16 mouse cellular contexts compared by ENCODE assay signal in genomic region chr11:5101641-5102040, GRCm38 (mm10). TPM values are rescaled to one million over a fixed set of nuclear protein-coding genes. Genes with fewer than 3 reads are reported as not detected.
DNase-seq lines count a peak whose midpoint lies in the region; ATAC-seq and TF ChIP-seq lines count a peak whose summit lies in the region.
"Had no signal": no experiment of that assay in that cellular context is flagged by ENCODE, and none has a peak within 500 bp of the region (broad histone marks: within the 10 kb centered on the region; RNA-seq: fewer than 3 reads in every experiment).

No protein-coding gene starts in this region.

- no peak for TF ChIP-seq CTCF in forebrain, postnatal 0 days (IDR thresholded peaks at IDR 0.05; ENCODE audit: low read depth)
- TF ChIP-seq CTCF in hindbrain, postnatal 0 days (IDR thresholded peaks at IDR 0.05; ENCODE audit: low read depth): no peak
- no peak for TF ChIP-seq CTCF in stomach, postnatal 0 days (IDR thresholded peaks at IDR 0.05; ENCODE audit: low read depth)
- no peak for TF ChIP-seq CTCF in midbrain, postnatal 0 days (IDR thresholded peaks at IDR 0.05)

- no peaks in the 10 kb centered on the region for H3K36me3 ChIP-seq in forebrain, embryonic 11.5 days (ENCODE audit: control insufficient read depth, insufficient read depth, low read length)
- H3K36me3 ChIP-seq in forebrain, postnatal 0 days (ENCODE audit: insufficient read depth): no peaks in the 10 kb centered on the region; the same call in 1 of the 2 replicates
- peaks cover 3% of the 10 kb centered on the region; the same call in 1 of the 2 replicates for H3K36me3 ChIP-seq in hindbrain, embryonic 15.5 days
- H3K36me3 ChIP-seq in hindbrain, postnatal 0 days (ENCODE audit: insufficient read depth, low read length): peaks cover 12% of the 10 kb centered on the region; the same call in 1 of the 2 replicates
- no peaks in the 10 kb centered on the region for H3K36me3 ChIP-seq in stomach, embryonic 16.5 days (ENCODE audit: control insufficient read depth, insufficient read depth, low read length)
- H3K36me3 ChIP-seq in stomach, postnatal 0 days (ENCODE audit: control insufficient read depth, insufficient read depth, low read length): no peaks in the 10 kb centered on the region
- H3K36me3 ChIP-seq in neural tube, embryonic 15.5 days: peaks cover 15% of the 10 kb centered on the region; the same call in 1 of the 2 replicates
- H3K36me3 ChIP-seq in midbrain, postnatal 0 days (ENCODE audit: insufficient read depth, low read length): peaks cover 24% of the 10 kb centered on the region

- no peaks in the 10 kb centered on the region; the same call in 1 of the 2 replicates for H3K4me1 ChIP-seq in forebrain, embryonic 11.5 days (replicated peaks; ENCODE audit: control insufficient read depth, insufficient read depth, low read length)
- peaks cover 13% of the 10 kb centered on the region; the same call in 1 of the 2 replicates for H3K4me1 ChIP-seq in forebrain, postnatal 0 days (ENCODE audit: insufficient read depth)
- peaks cover 30% of the 10 kb centered on the region for H3K4me1 ChIP-seq in hindbrain, embryonic 15.5 days (replicated peaks)
- peaks cover 13% of the 10 kb centered on the region for H3K4me1 ChIP-seq in hindbrain, postnatal 0 days (ENCODE audit: insufficient read depth, low read length)
- peaks cover 25% of the 10 kb centered on the region for H3K4me1 ChIP-seq in stomach, embryonic 16.5 days (ENCODE audit: control insufficient read depth, insufficient read depth, low read length)
- no peaks in the 10 kb centered on the region; the same call in 1 of the 2 replicates for H3K4me1 ChIP-seq in stomach, postnatal 0 days (replicated peaks; ENCODE audit: control insufficient read depth, insufficient read depth)
- peaks cover 33% of the 10 kb centered on the region for H3K4me1 ChIP-seq in neural tube, embryonic 15.5 days
- peaks cover 13% of the 10 kb centered on the region; the same call in 1 of the 2 replicates for H3K4me1 ChIP-seq in midbrain, postnatal 0 days (ENCODE audit: insufficient read depth, low read length)

- no peaks in the 10 kb centered on the region for H3K27me3 ChIP-seq in forebrain, embryonic 11.5 days (ENCODE audit: control insufficient read depth, insufficient read depth, low read length)
- no peaks in the 10 kb centered on the region for H3K27me3 ChIP-seq in forebrain, postnatal 0 days (ENCODE audit: insufficient read depth, low read length)
- no peaks in the 10 kb centered on the region for H3K27me3 ChIP-seq in hindbrain, embryonic 15.5 days
- no peaks in the 10 kb centered on the region for H3K27me3 ChIP-seq in hindbrain, postnatal 0 days (ENCODE audit: insufficient read depth, low read length)
- H3K27me3 ChIP-seq in stomach, embryonic 16.5 days (ENCODE audit: control insufficient read depth, insufficient read depth, low read length): no peaks in the 10 kb centered on the region
- H3K27me3 ChIP-seq in stomach, postnatal 0 days (ENCODE audit: control insufficient read depth, insufficient read depth, low read length): no peaks in the 10 kb centered on the region
- H3K27me3 ChIP-seq in neural tube, embryonic 15.5 days (replicated peaks): no peaks in the 10 kb centered on the region
- no peaks in the 10 kb centered on the region for H3K27me3 ChIP-seq in midbrain, postnatal 0 days (ENCODE audit: insufficient read depth, low read length)
- H3K27me3 ChIP-seq: embryonic facial prominence, embryonic 15.5 days; liver, embryonic 15.5 days had no signal

- no peak overlapping the region for H3K4me2 ChIP-seq in forebrain, embryonic 11.5 days (ENCODE audit: low read depth, low read length, severe bottlenecking)
- no peak overlapping the region for H3K4me2 ChIP-seq in forebrain, postnatal 0 days (ENCODE audit: low read depth)
- H3K4me2 ChIP-seq in hindbrain, embryonic 15.5 days: 0 out of 2 replicates have a peak overlapping the region, but pooled peaks have one; percentile 86
- H3K4me2 ChIP-seq in hindbrain, postnatal 0 days (ENCODE audit: low read depth, low read length): no peak overlapping the region; the same call in 1 of the 2 replicates
- H3K4me2 ChIP-seq in stomach, embryonic 16.5 days (ENCODE audit: low read depth, low read length): no peak overlapping the region
- H3K4me2 ChIP-seq in stomach, postnatal 0 days (replicated peaks; ENCODE audit: low read depth): no peak overlapping the region
- peak overlapping the region; percentile 72 for H3K4me2 ChIP-seq in neural tube, embryonic 15.5 days
- no peak overlapping the region for H3K4me2 ChIP-seq in midbrain, postnatal 0 days (ENCODE audit: low read depth, low read length, poor library complexity, severe bottlenecking)

- no peaks in the 10 kb centered on the region for H3K9me3 ChIP-seq in forebrain, embryonic 11.5 days (ENCODE audit: control insufficient read depth, low read length)
- H3K9me3 ChIP-seq in forebrain, postnatal 0 days (ENCODE audit: low read length): no peaks in the 10 kb centered on the region
- H3K9me3 ChIP-seq in hindbrain, embryonic 15.5 days: no peaks in the 10 kb centered on the region
- H3K9me3 ChIP-seq in hindbrain, postnatal 0 days (ENCODE audit: low read length): no peaks in the 10 kb centered on the region
- no peaks in the 10 kb centered on the region for H3K9me3 ChIP-seq in stomach, embryonic 16.5 days (replicated peaks; ENCODE audit: control insufficient read depth, low read length)
- H3K9me3 ChIP-seq in stomach, postnatal 0 days (ENCODE audit: control insufficient read depth, low read length): no peaks in the 10 kb centered on the region
- H3K9me3 ChIP-seq in neural tube, embryonic 15.5 days (replicated peaks): no peaks in the 10 kb centered on the region
- H3K9me3 ChIP-seq in midbrain, postnatal 0 days (ENCODE audit: low read length): no peaks in the 10 kb centered on the region
- H3K9me3 ChIP-seq: embryonic facial prominence, embryonic 15.5 days; liver, embryonic 15.5 days had no signal

- no peak overlapping the region for H3K27ac ChIP-seq in forebrain, embryonic 11.5 days (ENCODE audit: low read depth, low read length)
- H3K27ac ChIP-seq in forebrain, postnatal 0 days (ENCODE audit: low read depth, low read length): no peak overlapping the region
- H3K27ac ChIP-seq in hindbrain, embryonic 15.5 days (replicated peaks): no peak overlapping the region
- no peak overlapping the region for H3K27ac ChIP-seq in hindbrain, postnatal 0 days
- no peak overlapping the region for H3K27ac ChIP-seq in stomach, embryonic 16.5 days (ENCODE audit: low read length)
- H3K27ac ChIP-seq in stomach, postnatal 0 days (replicated peaks): no peak overlapping the region
- H3K27ac ChIP-seq in neural tube, embryonic 15.5 days (replicated peaks): no peak overlapping the region; the same call in 1 of the 2 replicates
- H3K27ac ChIP-seq in midbrain, postnatal 0 days (ENCODE audit: low read depth, low read length): no peak overlapping the region
- H3K27ac ChIP-seq: heart, adult 2 months had no signal

- WGBS in forebrain, embryonic 11.5 days: 84% methylated on average over 6 of the region's 6 CpGs
- 84% methylated on average over 6 of the region's 6 CpGs for WGBS in forebrain, postnatal 0 days
- 80% methylated on average over 6 of the region's 6 CpGs for WGBS in hindbrain, embryonic 15.5 days
- WGBS in hindbrain, postnatal 0 days: 85% methylated on average over 6 of the region's 6 CpGs
- WGBS in stomach, embryonic 16.5 days: 78% methylated on average over 6 of the region's 6 CpGs
- WGBS in stomach, postnatal 0 days: 73% methylated on average over 6 of the region's 6 CpGs
- WGBS in neural tube, embryonic 15.5 days: 76% methylated on average over 6 of the region's 6 CpGs
- 83% methylated on average over 6 of the region's 6 CpGs for WGBS in midbrain, postnatal 0 days

- H3K9ac ChIP-seq in forebrain, embryonic 11.5 days (ENCODE audit: low read length): no peak overlapping the region
- no peak overlapping the region; the same call in 1 of the 2 replicates for H3K9ac ChIP-seq in forebrain, postnatal 0 days
- H3K9ac ChIP-seq in hindbrain, embryonic 15.5 days: no peak overlapping the region
- no peak overlapping the region for H3K9ac ChIP-seq in hindbrain, postnatal 0 days (replicated peaks; ENCODE audit: low read length)
- 0 out of 2 replicates have a peak overlapping the region, but pooled peaks have one; percentile 100 for H3K9ac ChIP-seq in stomach, embryonic 16.5 days (ENCODE audit: low read length)
- no peak overlapping the region for H3K9ac ChIP-seq in stomach, postnatal 0 days (ENCODE audit: low read length)
- no peak overlapping the region for H3K9ac ChIP-seq in neural tube, embryonic 15.5 days (replicated peaks)
- no peak overlapping the region for H3K9ac ChIP-seq in midbrain, postnatal 0 days (replicated peaks; ENCODE audit: low read length, poor library complexity, severe bottlenecking)
- H3K9ac ChIP-seq: embryonic facial prominence, embryonic 15.5 days had no signal

- TF ChIP-seq EP300 in stomach, postnatal 0 days (optimal IDR thresholded peaks at IDR 0.05): no peak

- ATAC-seq in forebrain, embryonic 11.5 days (replicated peaks; ENCODE audit: low FRiP score): no peak
- no peak for ATAC-seq in forebrain, postnatal 0 days
- ATAC-seq in hindbrain, embryonic 15.5 days (ENCODE audit: low FRiP score, low read depth): no peak
- no peak for ATAC-seq in hindbrain, postnatal 0 days
- no peak for ATAC-seq in stomach, embryonic 16.5 days (ENCODE audit: insufficient read depth, low FRiP score)
- ATAC-seq in stomach, postnatal 0 days (ENCODE audit: low FRiP score, low TSS enrichment): no peak
- ATAC-seq in neural tube, embryonic 15.5 days (ENCODE audit: low FRiP score): no peak
- ATAC-seq in midbrain, postnatal 0 days (ENCODE audit: low FRiP score): no peak
- ATAC-seq: midbrain, embryonic 16.5 days had no signal

- DNase-seq in forebrain, embryonic 11.5 days (ENCODE audit: low spot score): peak; percentile 49
- DNase-seq in forebrain, postnatal 0 days: no peak
- DNase-seq in hindbrain, postnatal 0 days (ENCODE audit: low spot score): no peak
- DNase-seq in stomach, postnatal 0 days (ENCODE audit: low spot score): no peak
- DNase-seq in midbrain, postnatal 0 days (ENCODE audit: low spot score): no peak
- DNase-seq: B cell, adult 2 months; heart, adult 2 months; heart, postnatal 14 days; kidney, postnatal 25 days; lung, postnatal 4 days had no signal

- H3K4me3 ChIP-seq in forebrain, embryonic 11.5 days (ENCODE audit: low read depth, low read length): no peak overlapping the region
- no peak overlapping the region for H3K4me3 ChIP-seq in forebrain, postnatal 0 days (ENCODE audit: low read depth, low read length)
- no peak overlapping the region for H3K4me3 ChIP-seq in hindbrain, embryonic 15.5 days
- no peak overlapping the region for H3K4me3 ChIP-seq in hindbrain, postnatal 0 days (ENCODE audit: low read length)
- no peak overlapping the region for H3K4me3 ChIP-seq in stomach, embryonic 16.5 days (replicated peaks; ENCODE audit: low read length)
- no peak overlapping the region for H3K4me3 ChIP-seq in stomach, postnatal 0 days (ENCODE audit: low read depth, low read length)
- no peak overlapping the region for H3K4me3 ChIP-seq in neural tube, embryonic 15.5 days (replicated peaks)
- no peak overlapping the region for H3K4me3 ChIP-seq in midbrain, postnatal 0 days (ENCODE audit: low read depth, low read length)
- H3K4me3 ChIP-seq: heart, adult 2 months had no signal

RNA-seq across cellular contexts. Expression of gene Ewsr1, which starts 2.6 kb away (rescaled TPM):
- 509 and 539 TPM in 2 replicates for polyA plus RNA-seq in forebrain, embryonic 11.5 days (2014; fragmentation: Nextera tagmentation; extraction: Ambion mirVana)
- 271 and 355 TPM in 2 replicates for total RNA-seq in forebrain, postnatal 0 days (2014; rRNA removed)
- polyA plus RNA-seq in forebrain, postnatal 0 days (2015; fragmentation: Nextera tagmentation; extraction: Ambion mirVana): 362 and 390 TPM in 2 replicates
- polyA plus RNA-seq in hindbrain, embryonic 15.5 days (2015; fragmentation: Nextera tagmentation; extraction: Ambion mirVana): 564 and 566 TPM in 2 replicates
- total RNA-seq in hindbrain, postnatal 0 days (2014; rRNA removed): 337 and 384 TPM in 2 replicates
- polyA plus RNA-seq in hindbrain, postnatal 0 days (2015; fragmentation: Nextera tagmentation; extraction: Ambion mirVana): 371 and 412 TPM in 2 replicates
- polyA plus RNA-seq in stomach, embryonic 16.5 days (2015; fragmentation: Nextera tagmentation; extraction: Ambion mirVana): 530 and 537 TPM in 2 replicates
- polyA plus RNA-seq in stomach, postnatal 0 days (2015; fragmentation: Nextera tagmentation; extraction: Ambion mirVana): 231 and 235 TPM in 2 replicates
- 533 and 582 TPM in 2 replicates for polyA plus RNA-seq in neural tube, embryonic 15.5 days (2015; fragmentation: Nextera tagmentation; extraction: Ambion mirVana)
- total RNA-seq in midbrain, postnatal 0 days (2014; rRNA removed): 315 and 338 TPM in 2 replicates
- 353 and 371 TPM in 2 replicates for polyA plus RNA-seq in midbrain, postnatal 0 days (2015; fragmentation: Nextera tagmentation; extraction: Ambion mirVana)

RNA-seq across cellular contexts. Expression of gene Rhbdd3, which starts 2.9 kb away (rescaled TPM):
- 26.5 and 34.4 TPM in 2 replicates for polyA plus RNA-seq in forebrain, embryonic 11.5 days (2014; fragmentation: Nextera tagmentation; extraction: Ambion mirVana)
- total RNA-seq in forebrain, postnatal 0 days (2014; rRNA removed): 31.0 and 34.5 TPM in 2 replicates
- polyA plus RNA-seq in forebrain, postnatal 0 days (2015; fragmentation: Nextera tagmentation; extraction: Ambion mirVana): 33.3 and 36.6 TPM in 2 replicates
- 44.3 and 44.4 TPM in 2 replicates for polyA plus RNA-seq in hindbrain, embryonic 15.5 days (2015; fragmentation: Nextera tagmentation; extraction: Ambion mirVana)
- total RNA-seq in hindbrain, postnatal 0 days (2014; rRNA removed): 48.8 and 54.5 TPM in 2 replicates
- 39.1 and 42.2 TPM in 2 replicates for polyA plus RNA-seq in hindbrain, postnatal 0 days (2015; fragmentation: Nextera tagmentation; extraction: Ambion mirVana)
- 24.8 and 25.2 TPM in 2 replicates for polyA plus RNA-seq in stomach, embryonic 16.5 days (2015; fragmentation: Nextera tagmentation; extraction: Ambion mirVana)
- 19.1 and 19.6 TPM in 2 replicates for polyA plus RNA-seq in stomach, postnatal 0 days (2015; fragmentation: Nextera tagmentation; extraction: Ambion mirVana)
- polyA plus RNA-seq in neural tube, embryonic 15.5 days (2015; fragmentation: Nextera tagmentation; extraction: Ambion mirVana): 40.0 and 41.5 TPM in 2 replicates
- total RNA-seq in midbrain, postnatal 0 days (2014; rRNA removed): 48.0 and 67.1 TPM in 2 replicates
- polyA plus RNA-seq in midbrain, postnatal 0 days (2015; fragmentation: Nextera tagmentation; extraction: Ambion mirVana): 50.4 and 54.6 TPM in 2 replicates

RNA-seq across cellular contexts. Expression of gene Gas2l1, which starts 36.5 kb away (rescaled TPM):
- polyA plus RNA-seq in forebrain, embryonic 11.5 days (2014; fragmentation: Nextera tagmentation; extraction: Ambion mirVana): 36.3 and 39.7 TPM in 2 replicates
- total RNA-seq in forebrain, postnatal 0 days (2014; rRNA removed): 25.9 and 30.7 TPM in 2 replicates
- 18.7 and 23.3 TPM in 2 replicates for polyA plus RNA-seq in forebrain, postnatal 0 days (2015; fragmentation: Nextera tagmentation; extraction: Ambion mirVana)
- 27.0 and 32.2 TPM in 2 replicates for polyA plus RNA-seq in hindbrain, embryonic 15.5 days (2015; fragmentation: Nextera tagmentation; extraction: Ambion mirVana)
- total RNA-seq in hindbrain, postnatal 0 days (2014; rRNA removed): 38.1 and 40.2 TPM in 2 replicates
- 16.3 and 17.3 TPM in 2 replicates for polyA plus RNA-seq in hindbrain, postnatal 0 days (2015; fragmentation: Nextera tagmentation; extraction: Ambion mirVana)
- 11.0 and 14.1 TPM in 2 replicates for polyA plus RNA-seq in stomach, embryonic 16.5 days (2015; fragmentation: Nextera tagmentation; extraction: Ambion mirVana)
- 21.4 and 24.8 TPM in 2 replicates for polyA plus RNA-seq in stomach, postnatal 0 days (2015; fragmentation: Nextera tagmentation; extraction: Ambion mirVana)
- polyA plus RNA-seq in neural tube, embryonic 15.5 days (2015; fragmentation: Nextera tagmentation; extraction: Ambion mirVana): 25.9 and 26.0 TPM in 2 replicates
- total RNA-seq in midbrain, postnatal 0 days (2014; rRNA removed): 33.8 and 43.8 TPM in 2 replicates
- polyA plus RNA-seq in midbrain, postnatal 0 days (2015; fragmentation: Nextera tagmentation; extraction: Ambion mirVana): 17.6 and 18.5 TPM in 2 replicates

RNA-seq across cellular contexts. Expression of gene Rasl10a, which starts 43.7 kb away (rescaled TPM):
- 0.23 and 0.99 TPM in 2 replicates for polyA plus RNA-seq in forebrain, embryonic 11.5 days (2014; fragmentation: Nextera tagmentation; extraction: Ambion mirVana)
- 2.3 and 6.8 TPM in 2 replicates for total RNA-seq in forebrain, postnatal 0 days (2014; rRNA removed)
- 4.5 and 5.3 TPM in 2 replicates for polyA plus RNA-seq in forebrain, postnatal 0 days (2015; fragmentation: Nextera tagmentation; extraction: Ambion mirVana)
- 1.1 and 1.6 TPM in 2 replicates for polyA plus RNA-seq in hindbrain, embryonic 15.5 days (2015; fragmentation: Nextera tagmentation; extraction: Ambion mirVana)
- total RNA-seq in hindbrain, postnatal 0 days (2014; rRNA removed): 4.7 and 4.8 TPM in 2 replicates
- 4.5 and 4.7 TPM in 2 replicates for polyA plus RNA-seq in hindbrain, postnatal 0 days (2015; fragmentation: Nextera tagmentation; extraction: Ambion mirVana)
- polyA plus RNA-seq in stomach, embryonic 16.5 days (2015; fragmentation: Nextera tagmentation; extraction: Ambion mirVana): 0.49 and 1.8 TPM in 2 replicates
- 1.6 and 1.9 TPM in 2 replicates for polyA plus RNA-seq in stomach, postnatal 0 days (2015; fragmentation: Nextera tagmentation; extraction: Ambion mirVana)
- polyA plus RNA-seq in neural tube, embryonic 15.5 days (2015; fragmentation: Nextera tagmentation; extraction: Ambion mirVana): 2.8 and 2.9 TPM in 2 replicates
- 3.1 and 6.2 TPM in 2 replicates for total RNA-seq in midbrain, postnatal 0 days (2014; rRNA removed)
- 3.6 and 4.6 TPM in 2 replicates for polyA plus RNA-seq in midbrain, postnatal 0 days (2015; fragmentation: Nextera tagmentation; extraction: Ambion mirVana)

RNA-seq across cellular contexts. Expression of gene Emid1, which starts 50.4 kb away (rescaled TPM):
- 22.2 TPM in 2 replicates for polyA plus RNA-seq in forebrain, embryonic 11.5 days (2014; fragmentation: Nextera tagmentation; extraction: Ambion mirVana)
- total RNA-seq in forebrain, postnatal 0 days (2014; rRNA removed): 16.4 and 22.8 TPM in 2 replicates
- 28.5 and 34.2 TPM in 2 replicates for polyA plus RNA-seq in forebrain, postnatal 0 days (2015; fragmentation: Nextera tagmentation; extraction: Ambion mirVana)
- polyA plus RNA-seq in hindbrain, embryonic 15.5 days (2015; fragmentation: Nextera tagmentation; extraction: Ambion mirVana): 16.0 and 17.1 TPM in 2 replicates
- total RNA-seq in hindbrain, postnatal 0 days (2014; rRNA removed): 15.0 and 15.7 TPM in 2 replicates
- 22.7 and 24.2 TPM in 2 replicates for polyA plus RNA-seq in hindbrain, postnatal 0 days (2015; fragmentation: Nextera tagmentation; extraction: Ambion mirVana)
- polyA plus RNA-seq in stomach, embryonic 16.5 days (2015; fragmentation: Nextera tagmentation; extraction: Ambion mirVana): 59.1 and 60.4 TPM in 2 replicates
- polyA plus RNA-seq in stomach, postnatal 0 days (2015; fragmentation: Nextera tagmentation; extraction: Ambion mirVana): 48.7 and 51.3 TPM in 2 replicates
- polyA plus RNA-seq in neural tube, embryonic 15.5 days (2015; fragmentation: Nextera tagmentation; extraction: Ambion mirVana): 20.1 and 30.6 TPM in 2 replicates
- total RNA-seq in midbrain, postnatal 0 days (2014; rRNA removed): 4.8 and 10.8 TPM in 2 replicates
- polyA plus RNA-seq in midbrain, postnatal 0 days (2015; fragmentation: Nextera tagmentation; extraction: Ambion mirVana): 14.5 and 16.9 TPM in 2 replicates

Comparison
In these comparisons a context has a peak if more than half of its experiments do, and no peak if none do; other contexts are left out.
1. H3K4me2 ChIP-seq: peak in hindbrain, embryonic 15.5 days (single experiment) and neural tube, embryonic 15.5 days (single experiment); none in forebrain, embryonic 11.5 days (single experiment), forebrain, postnatal 0 days (single experiment), hindbrain, postnatal 0 days (single experiment), stomach, embryonic 16.5 days (single experiment), stomach, postnatal 0 days (single experiment) and midbrain, postnatal 0 days (single experiment).